Mouse (Mus musculus) layer of hippocampus, postnatal 14 days (tissue): ENCODE measurements around the gene Kcnq1. TPM values are rescaled to one million over a fixed set of nuclear protein-coding genes. Genes with fewer than 3 reads are reported as not detected.

Source experiments
- DNase-seq, 2 experiments: peaks; one replicate each; pipeline ENCODE4 v3.0.0; 2021 to 2022; ENCODE audit warnings: low spot score in 2 of 2, mixed read lengths in 1 of 2
- total RNA-seq, 2 experiments: library from RNA; stranded (reverse); gene quantifications; 2 replicates each; pipeline ENCODE4 v1.2.3; 2021

Kcnq1 gene
- total RNA-seq, 2 experiments from 2014 or later = 1.0 to 1.6 TPM

GRCm38 (mm10) chr7:143132815-143133214 is 26.7 kb downstream of the Kcnq1 start:
- no peak for DNase-seq

GRCm38 (mm10) chr7:143136125-143136524 is 30.0 kb downstream of the Kcnq1 start:
- DNase-seq = no peak

- DNase-seq = no peak
Observed at GRCm38 (mm10) chr7:143136561-143136960, 30.4 kb downstream of the Kcnq1 start.

- peak; percentile 48 to 56 for DNase-seq
Observed at GRCm38 (mm10) chr7:143138789-143139188, 32.6 kb downstream of the Kcnq1 start.

- no peak for DNase-seq
Observed at GRCm38 (mm10) chr7:143139932-143140331, 33.8 kb downstream of the Kcnq1 start.

GRCm38 (mm10) chr7:143142680-143143079 is 36.5 kb downstream of the Kcnq1 start:
- no peak for DNase-seq

GRCm38 (mm10) chr7:143147015-143147414 is 40.9 kb downstream of the Kcnq1 start:
- no peak for DNase-seq

- peak in 1 of 2 experiments; percentile 20 for DNase-seq
Observed at GRCm38 (mm10) chr7:143151171-143151570, 45.0 kb downstream of the Kcnq1 start.

- DNase-seq = no peak
Observed at GRCm38 (mm10) chr7:143152350-143152749, 46.2 kb downstream of the Kcnq1 start.

- peak; percentile 85 to 87 for DNase-seq
Observed at GRCm38 (mm10) chr7:143153915-143154373, 47.8 kb downstream of the Kcnq1 start.

GRCm38 (mm10) chr7:143154458-143154871 is 48.3 kb downstream of the Kcnq1 start:
- no peak for DNase-seq

GRCm38 (mm10) chr7:143155257-143155656 is 49.1 kb downstream of the Kcnq1 start:
- DNase-seq = no peak

GRCm38 (mm10) chr7:143158690-143159425 is 52.7 kb downstream of the Kcnq1 start:
- DNase-seq = no peak

- DNase-seq = no peak
Observed at GRCm38 (mm10) chr7:143159446-143159845, 53.3 kb downstream of the Kcnq1 start.

- no peak for DNase-seq
Observed at GRCm38 (mm10) chr7:143160057-143160456, 53.9 kb downstream of the Kcnq1 start.

- no peak for DNase-seq
Observed at GRCm38 (mm10) chr7:143162051-143162450, 55.9 kb downstream of the Kcnq1 start.

- no peak for DNase-seq
Observed at GRCm38 (mm10) chr7:143164074-143164473, 57.9 kb downstream of the Kcnq1 start.

GRCm38 (mm10) chr7:143165687-143166265 is 59.6 kb downstream of the Kcnq1 start:
- peak; percentile 26 to 77 for DNase-seq

GRCm38 (mm10) chr7:143167275-143167674 is 61.1 kb downstream of the Kcnq1 start:
- DNase-seq = no peak

GRCm38 (mm10) chr7:143169371-143169770 is 63.2 kb downstream of the Kcnq1 start:
- DNase-seq = no peak

- no peak for DNase-seq
Observed at GRCm38 (mm10) chr7:143172914-143173547, 66.9 kb downstream of the Kcnq1 start.

GRCm38 (mm10) chr7:143174633-143175032 is 68.5 kb downstream of the Kcnq1 start:
- DNase-seq = no peak
